Mouse (Mus musculus) C2C12 (cell line): ENCODE results near the gene Gm49673. TPM values are rescaled to one million over a fixed set of nuclear protein-coding genes. Genes with fewer than 3 reads are reported as not detected.
"Not testable (repeated sequence)": the region's sequence is repeated elsewhere in the genome, so short reads cannot be mapped to it uniquely, and the experiment has no call there.

Experiments used
- H3K27me3 ChIP-seq: one replicate; pipeline ENCODE4 v1.6.1; 2011; ENCODE audit not compliant: control insufficient read depth, insufficient read depth, insufficient read length
- H3K36me3 ChIP-seq: one replicate; pipeline ENCODE4 v1.6.1; 2011; ENCODE audit not compliant: control insufficient read depth, insufficient read depth
- H3K4me3 ChIP-seq: one replicate; pipeline ENCODE4 v1.5.1; 2011; ENCODE audit warnings: mild to moderate bottlenecking, control low read depth; ENCODE audit not compliant: poor library complexity, insufficient read depth, severe bottlenecking
- H3K79me2 ChIP-seq: one replicate; pipeline ENCODE4 v1.6.1; 2011; ENCODE audit not compliant: control insufficient read depth, insufficient read depth
- H3K79me3 ChIP-seq: one replicate; pipeline ENCODE4 v1.6.1; 2011; ENCODE audit warnings: low read depth, control low read depth
- H3ac ChIP-seq: one replicate; pipeline ENCODE3; 2011; ENCODE audit warnings: low read depth; ENCODE audit not compliant: control insufficient read depth, insufficient read length
- CTCF ChIP-seq: IDR thresholded peaks from one replicate; pipeline ENCODE4 v1.5.1; 2011; ENCODE audit not compliant: control insufficient read depth, insufficient read depth, insufficient read length
- polyA plus RNA-seq: library from polyadenylated mRNA; unstranded; fragments of >200 nt; fragmentation: generic; extraction: Trizol; gene quantifications from one replicate; pipeline ENCODE4 v1.2.1, GENCODE M21; 2012; ENCODE audit warnings: missing spikeins

Gene Gm49673
- polyA plus RNA-seq, 1 experiment: 0.04 TPM

- H3K79me3 ChIP-seq, H3K4me3 ChIP-seq, H3K36me3 ChIP-seq, H3K79me2 ChIP-seq, H3ac ChIP-seq, H3K27me3 ChIP-seq: not testable (repeated sequence)
- peak; percentile 22 for TF ChIP-seq CTCF
These were observed 96.3 kb downstream of the Gm49673 start for GRCm38 (mm10) chr17:8051247-8051646.

GRCm38 (mm10) chr17:8050218-8050617, 97.4 kb downstream of the Gm49673 start:
- not testable (repeated sequence) for H3K4me3 ChIP-seq, H3ac ChIP-seq, H3K79me2 ChIP-seq, H3K27me3 ChIP-seq, H3K79me3 ChIP-seq, H3K36me3 ChIP-seq

GRCm38 (mm10) chr17:8046178-8046577, 101.4 kb downstream of the Gm49673 start:
- H3ac ChIP-seq, H3K79me2 ChIP-seq, H3K79me3 ChIP-seq: not testable (repeated sequence)

GRCm38 (mm10) chr17:8041197-8041596, 106.4 kb downstream of the Gm49673 start:
- H3K36me3 ChIP-seq, H3ac ChIP-seq, H3K4me3 ChIP-seq, H3K79me2 ChIP-seq, H3K79me3 ChIP-seq, H3K27me3 ChIP-seq: not testable (repeated sequence)

More at GRCm38 (mm10) chr17:8046178-8046577, 101.4 kb downstream of the Gm49673 start:
- not testable (repeated sequence) for H3K36me3 ChIP-seq, H3K4me3 ChIP-seq, H3K27me3 ChIP-seq

- H3K27me3 ChIP-seq, H3K4me3 ChIP-seq: not testable (repeated sequence)
These were observed 107.5 kb downstream of the Gm49673 start for GRCm38 (mm10) chr17:8039916-8040635.

GRCm38 (mm10) chr17:8036976-8037375, 110.6 kb downstream of the Gm49673 start:
- not testable (repeated sequence) for H3K36me3 ChIP-seq, H3K79me3 ChIP-seq, H3K79me2 ChIP-seq, H3ac ChIP-seq, H3K4me3 ChIP-seq, H3K27me3 ChIP-seq

More at GRCm38 (mm10) chr17:8039916-8040635, 107.5 kb downstream of the Gm49673 start:
- not testable (repeated sequence) for H3ac ChIP-seq, H3K79me3 ChIP-seq, H3K36me3 ChIP-seq, H3K79me2 ChIP-seq

Other genes with a start within 250 kb of the Gm49673 start
- 0.51 TPM for gene Tagap, start 221.8 kb downstream of the Gm49673 start, polyA plus RNA-seq
- 29.2 TPM for gene Rsph3a, start 202.2 kb downstream of the Gm49673 start, polyA plus RNA-seq
- 84.9 TPM for gene Rnaset2a, start 309 bp upstream of the Gm49673 start, polyA plus RNA-seq
- 4.9 TPM for gene Fgfr1op, start 17.7 kb upstream of the Gm49673 start, polyA plus RNA-seq
- not detected for gene Ccr6, start 88.3 kb upstream of the Gm49673 start, polyA plus RNA-seq
- gene Mpc1, start 135.1 kb upstream of the Gm49673 start, polyA plus RNA-seq: 27.9 TPM
- gene Sft2d1, start 163.3 kb upstream of the Gm49673 start, polyA plus RNA-seq: 51.6 TPM
- gene Prr18, start 189.7 kb upstream of the Gm49673 start, polyA plus RNA-seq: 0.16 TPM
- 0.05 TPM for gene T2, start 208.2 kb upstream of the Gm49673 start, polyA plus RNA-seq